Mouse (Mus musculus) megakaryocyte-erythroid progenitor cell, adult 5-6 weeks (primary cell): ENCODE measurements at regions not wholly inside any gene's neighbourhood (a gene's known extent, or its start where the extent isn't known, plus 50 kb on each side); places are given as distances from the start of the nearest gene placed in this dataset.

ENCODE experiments used
- ATAC-seq: replicated peaks from 2 replicates; pipeline ENCODE4 v1.8.0; 2016; ENCODE audit warnings: mild to moderate bottlenecking, inconsistent platforms; ENCODE audit not compliant: severe bottlenecking, poor library complexity, low FRiP score, low TSS enrichment

GRCm38 (mm10) chr4:32175853-32176448 is 62.7 kb upstream of the Bach2 start:
- ATAC-seq: no peak

- ATAC-seq: no peak
Observed at GRCm38 (mm10) chr4:32176449-32177135, 62.0 kb upstream of the Bach2 start.

GRCm38 (mm10) chr4:32177933-32178639 is 60.5 kb upstream of the Bach2 start:
- ATAC-seq: peak; percentile 92

- no peak for ATAC-seq
Observed at GRCm38 (mm10) chr4:32179707-32180241, 58.8 kb upstream of the Bach2 start.

GRCm38 (mm10) chr4:32183791-32184190 is 54.8 kb upstream of the Bach2 start:
- ATAC-seq: no peak

GRCm38 (mm10) chr4:32185986-32186385 is 52.6 kb upstream of the Bach2 start:
- peak; percentile 38; the same call in 1 of the 2 replicates for ATAC-seq

- no peak for ATAC-seq
Observed at GRCm38 (mm10) chr4:32187154-32187553, 51.5 kb upstream of the Bach2 start.

- ATAC-seq: no peak
Observed at GRCm38 (mm10) chr4:32188076-32188475, 50.5 kb upstream of the Bach2 start.

- no peak for ATAC-seq
Observed at GRCm38 (mm10) chr4:32188752-32189415, 49.7 kb upstream of the Bach2 start.
